Mouse (Mus musculus) stomach, postnatal 0 days (tissue): ENCODE measurements at regions not wholly inside any gene's neighbourhood (a gene's known extent, or its start where the extent isn't known, plus 50 kb on each side); places are given as distances from the start of the nearest gene placed in this dataset.

ENCODE experiments used
- CTCF ChIP-seq: IDR thresholded peaks from 2 replicates; pipeline ENCODE4 v1.5.1; 2016; ENCODE audit warnings: antibody characterized with exemption, low read depth, mild to moderate bottlenecking, moderate library complexity
- EP300 ChIP-seq: optimal IDR thresholded peaks from 2 replicates; pipeline ENCODE3; 2016; ENCODE audit warnings: antibody characterized with exemption

DNA sequence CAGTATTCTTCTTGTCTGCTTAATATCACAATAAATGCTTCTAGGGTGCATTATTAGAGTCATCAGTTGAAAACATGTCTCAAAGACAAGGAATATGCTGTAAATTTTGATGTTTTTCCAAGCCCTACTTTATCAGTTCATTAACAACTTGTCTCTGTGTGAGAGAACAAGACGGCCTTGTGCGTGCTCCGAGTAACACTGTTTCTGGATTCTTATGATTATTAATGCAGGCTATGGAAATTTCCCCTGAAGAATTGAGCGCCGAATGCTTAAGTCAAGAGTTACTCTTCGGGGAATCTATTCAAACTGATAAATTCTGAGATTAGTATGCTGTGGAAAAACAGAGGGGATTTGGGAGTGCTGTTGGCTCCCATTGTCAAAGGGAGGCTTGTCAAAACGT is 72.2 kb upstream of the B3gat2 start:
- no peak for TF ChIP-seq CTCF
- no peak for TF ChIP-seq EP300
